Mouse (Mus musculus): ENCODE measurements around the gene Tmem230.
"Not testable (repeated sequence)": the region's sequence is repeated elsewhere in the genome, so short reads cannot be mapped to it uniquely, and the experiment has no call there.

Gene Tmem230

DNA sequence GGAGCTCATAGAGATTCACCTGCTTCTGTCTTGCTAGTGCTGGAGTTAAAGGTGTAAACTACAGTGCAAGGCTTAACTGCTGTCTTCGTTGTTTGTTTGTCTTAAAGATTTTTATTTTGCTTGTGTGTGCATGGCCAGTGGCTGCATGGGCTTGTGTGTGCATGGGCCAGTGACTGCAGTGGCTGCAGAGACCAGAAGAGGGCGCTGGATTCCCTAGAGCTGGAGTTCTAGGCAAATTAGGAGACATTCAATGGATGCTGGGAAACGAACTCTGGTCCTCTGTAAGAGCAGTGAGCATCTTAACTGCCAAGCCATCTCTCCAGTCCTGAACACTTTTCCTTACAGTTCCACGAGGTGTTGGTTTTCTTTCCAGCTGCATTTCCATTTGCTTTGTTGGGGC lies 27.9 kb upstream of the Tmem230 start:
- intact Hi-C loops (cut with DNase I), result no loop called here

DNA sequence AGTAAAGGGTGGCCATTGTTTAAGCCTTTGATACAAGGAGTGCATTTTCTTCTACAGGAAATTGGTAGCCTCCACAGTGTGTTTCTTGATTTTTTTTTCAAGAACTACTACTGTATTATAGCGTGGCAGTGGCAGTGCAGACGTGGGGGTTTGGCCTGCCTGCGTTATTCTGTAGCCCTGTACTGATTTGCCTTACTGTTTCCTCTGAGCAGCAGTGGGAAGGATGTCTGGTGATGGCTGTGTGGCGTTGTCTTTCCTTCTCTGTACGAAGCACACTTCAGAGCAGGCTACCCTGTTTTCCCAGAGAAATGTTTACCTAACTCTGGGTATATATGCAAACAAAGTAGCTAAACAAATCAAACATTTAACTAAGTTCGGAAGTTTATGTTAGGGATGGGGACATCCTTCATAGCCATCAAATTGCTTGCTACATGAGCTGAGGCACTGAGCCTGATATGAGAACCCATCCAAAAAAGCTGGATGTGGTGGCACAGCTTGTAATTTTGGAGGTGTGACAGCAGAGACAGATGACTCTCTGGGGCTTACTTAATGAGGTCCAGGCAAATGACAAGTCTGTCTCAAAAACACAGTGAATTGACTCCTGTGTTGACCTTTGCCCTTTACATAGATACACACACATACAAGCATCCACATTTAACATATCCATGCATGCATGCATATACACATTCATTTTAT lies 25.2 kb upstream of the Tmem230 start:
- intact Hi-C loops (cut with DNase I), result no loop called here

DNA sequence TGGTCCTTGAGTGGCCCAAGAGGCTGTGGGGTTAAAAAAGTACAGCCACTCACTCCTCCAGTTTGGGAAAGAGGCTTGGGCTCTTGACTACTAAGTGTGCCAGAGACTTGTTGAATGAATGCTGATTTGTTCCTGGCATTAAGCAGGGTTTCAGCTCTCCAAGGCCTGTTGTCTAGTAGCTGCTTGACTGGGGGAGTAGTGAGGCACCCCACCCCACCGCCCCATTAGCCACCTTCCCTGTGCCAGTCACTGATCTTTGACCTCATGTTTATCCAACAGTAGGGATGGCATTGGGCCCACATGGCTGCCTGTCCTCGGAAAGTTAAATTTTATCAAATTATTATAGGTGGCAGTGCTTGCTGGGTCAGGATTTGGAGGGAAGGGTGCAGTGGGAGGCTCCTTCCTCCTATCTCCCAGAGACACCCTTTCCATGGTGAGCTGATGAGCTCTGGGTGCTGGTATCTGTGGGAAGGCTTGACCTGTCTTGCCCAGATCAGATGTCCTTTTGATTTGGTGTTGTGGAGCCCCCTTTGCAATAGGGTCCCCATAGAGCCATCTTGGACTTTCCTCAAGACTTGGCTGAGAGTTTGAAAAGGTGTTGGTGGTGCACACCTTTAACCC lies 22.8 kb upstream of the Tmem230 start:
- intact Hi-C loops (cut with DNase I), result no loop called here

DNA sequence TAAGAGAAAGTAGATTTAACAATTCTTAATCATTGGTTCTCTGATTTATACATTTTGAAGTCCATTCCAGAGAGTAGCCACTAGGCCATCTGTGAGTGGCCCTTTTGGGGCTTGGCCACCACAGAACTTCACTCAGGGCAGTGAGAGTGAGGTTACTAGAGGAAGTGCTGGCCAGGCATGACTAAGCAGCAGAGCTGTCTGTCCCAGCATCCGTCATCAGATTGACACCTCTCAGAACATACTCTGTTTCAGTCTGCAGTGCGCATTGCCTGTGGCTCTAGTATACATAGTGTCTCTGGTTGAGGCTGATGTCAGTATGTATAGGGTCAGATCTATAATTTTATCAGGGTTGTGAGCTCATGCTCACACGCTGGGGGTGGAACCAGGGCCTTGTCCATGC lies 21.6 kb upstream of the Tmem230 start:
- intact Hi-C loops (cut with DNase I), result no loop called here

DNA sequence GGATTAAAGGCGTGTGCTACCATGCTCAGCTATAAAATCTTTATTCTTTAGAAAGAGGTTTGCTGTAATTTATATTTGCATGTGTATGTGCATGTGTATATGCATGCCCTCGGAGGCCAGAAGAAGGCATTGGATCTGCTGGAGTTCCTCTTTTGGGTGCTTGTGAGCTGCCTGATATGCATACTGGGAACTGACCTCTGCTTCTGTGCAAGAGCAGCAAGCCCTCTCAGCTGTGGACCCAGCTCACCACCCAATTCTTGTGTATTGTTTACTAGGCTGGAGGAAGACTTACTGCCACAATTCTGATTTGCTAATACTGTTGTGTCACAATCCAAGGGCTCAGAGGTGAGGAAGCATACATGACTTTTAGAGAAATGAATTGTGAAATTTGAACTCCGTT lies 18.5 kb upstream of the Tmem230 start:
- intact Hi-C loops (cut with DNase I), result no loop called here

DNA sequence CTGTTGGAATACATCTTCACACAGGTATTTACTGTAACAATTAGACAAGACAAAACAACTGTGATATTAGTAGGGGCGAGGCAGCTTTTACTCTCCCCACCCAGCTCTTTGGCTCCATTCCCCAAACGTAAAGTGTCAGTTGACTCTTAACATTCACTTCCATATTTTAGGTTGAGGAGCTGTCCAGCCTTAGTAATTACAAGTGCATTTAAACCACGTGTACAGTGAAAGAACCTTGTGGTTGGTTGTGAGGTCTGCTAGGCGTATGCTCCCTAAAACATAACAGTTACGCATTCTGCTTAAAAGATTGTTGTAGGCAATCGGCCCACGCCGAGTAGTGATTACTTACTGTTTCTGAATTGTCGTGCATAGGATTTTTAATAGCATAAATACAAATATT lies 17.6 kb upstream of the Tmem230 start:
- intact Hi-C loops (cut with DNase I), result no loop called here

DNA sequence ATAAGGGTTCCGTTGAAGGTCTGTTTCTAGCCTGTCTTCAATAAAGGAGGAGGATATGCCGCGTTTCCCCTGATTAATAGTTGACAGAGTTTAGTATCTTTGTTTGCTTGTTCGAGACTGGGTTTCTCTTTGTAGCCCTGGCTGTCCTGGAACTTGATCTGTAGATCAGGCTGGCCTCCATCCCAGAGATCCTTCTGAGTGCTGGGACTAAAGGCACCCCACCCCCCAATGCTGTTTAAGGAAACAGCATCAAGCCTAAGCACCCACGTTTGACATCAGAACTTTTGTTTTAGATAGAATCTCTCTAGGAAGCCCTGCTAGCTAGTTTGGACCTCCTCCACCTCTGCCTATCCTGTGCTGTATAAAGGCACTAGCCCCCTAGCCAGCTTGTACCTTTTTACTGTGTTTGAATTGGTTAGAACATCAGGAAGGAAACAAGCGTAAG lies 16.7 kb upstream of the Tmem230 start:
- intact Hi-C loops (cut with DNase I), result loop anchor here (5.0 kb wide), 1 partner anchor 48 kb away; no protein-coding TSS in a partner anchor

DNA sequence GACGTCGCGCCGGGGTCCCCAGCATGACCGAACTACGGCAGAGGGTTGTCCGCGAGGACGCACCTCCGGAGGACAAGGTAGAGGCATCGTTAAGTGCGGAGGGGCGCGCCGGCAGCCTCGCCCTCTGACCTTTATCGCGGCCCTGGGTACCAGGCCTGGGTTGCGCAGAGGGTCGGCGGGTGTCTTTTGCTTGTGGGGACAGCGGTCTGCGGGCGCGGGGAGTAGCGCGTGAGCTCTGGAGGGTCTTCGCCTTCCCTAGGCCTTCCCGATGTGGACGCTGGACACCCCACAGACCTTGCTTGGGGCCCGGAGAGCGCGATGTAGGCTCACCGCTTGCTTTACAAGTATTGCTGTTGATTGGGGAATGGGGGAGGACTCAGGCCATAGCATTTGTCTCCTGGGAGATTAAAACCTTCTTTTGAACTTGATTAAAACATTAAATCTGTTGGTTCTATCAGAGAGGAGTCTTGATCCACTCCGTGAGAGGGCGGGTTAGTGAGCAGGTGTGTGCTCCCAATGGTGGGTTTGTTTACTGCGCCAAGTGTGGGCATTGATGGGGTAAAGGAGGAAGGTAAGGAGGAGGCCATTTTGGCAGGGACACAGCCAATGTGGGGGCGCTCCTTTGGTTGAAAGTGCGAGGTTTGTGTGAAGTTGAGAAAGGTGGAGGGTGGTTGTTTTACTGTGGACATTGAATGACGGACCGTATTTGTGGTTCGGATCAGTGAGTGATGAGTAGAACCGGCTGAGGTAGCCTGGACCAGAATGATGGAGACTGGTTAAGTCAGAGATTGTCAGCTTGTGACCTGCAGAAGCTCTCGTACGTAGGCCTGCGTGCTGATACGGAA lies 16.0 kb upstream of the Tmem230 start:
- intact Hi-C loops (cut with DNase I), result loop anchor here (5.0 kb wide), 1 partner anchor 49 kb away; no protein-coding TSS in a partner anchor

DNA sequence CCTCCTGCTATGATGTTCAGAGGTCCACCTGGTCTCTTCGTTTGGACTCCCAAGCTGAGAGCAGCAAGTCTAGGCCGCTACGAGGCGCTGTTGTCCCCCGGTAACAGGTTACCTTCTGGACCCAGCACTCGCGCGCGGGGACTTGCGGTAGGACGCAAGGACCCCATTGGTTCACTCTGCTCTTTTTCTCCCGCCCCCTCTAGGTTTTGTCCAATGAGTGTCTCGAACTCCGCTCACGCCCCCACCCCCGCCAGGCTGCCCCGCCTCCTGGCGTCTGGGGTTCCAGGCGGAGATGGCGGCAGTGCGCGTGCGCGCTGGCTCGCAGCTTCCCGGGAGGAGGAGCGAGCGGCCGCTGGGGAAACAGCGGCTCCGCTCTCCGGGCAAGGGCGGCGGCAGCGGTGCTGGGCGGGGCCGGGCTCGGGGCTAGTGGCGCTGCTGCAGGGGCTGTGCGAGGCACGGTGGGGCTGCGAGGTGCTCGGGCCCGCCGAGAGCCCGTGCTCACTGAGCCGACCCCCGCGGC lies 15.3 kb upstream of the Tmem230 start, which contains the start of gene Cds2:
Gene Cds2 (plus strand): TSS at position 270 of the 520 bp plus-strand sequence.
- intact Hi-C loops (cut with DNase I), result loop anchor here (5.0 kb wide), 1 partner anchor 49 kb away; no protein-coding TSS in a partner anchor

DNA sequence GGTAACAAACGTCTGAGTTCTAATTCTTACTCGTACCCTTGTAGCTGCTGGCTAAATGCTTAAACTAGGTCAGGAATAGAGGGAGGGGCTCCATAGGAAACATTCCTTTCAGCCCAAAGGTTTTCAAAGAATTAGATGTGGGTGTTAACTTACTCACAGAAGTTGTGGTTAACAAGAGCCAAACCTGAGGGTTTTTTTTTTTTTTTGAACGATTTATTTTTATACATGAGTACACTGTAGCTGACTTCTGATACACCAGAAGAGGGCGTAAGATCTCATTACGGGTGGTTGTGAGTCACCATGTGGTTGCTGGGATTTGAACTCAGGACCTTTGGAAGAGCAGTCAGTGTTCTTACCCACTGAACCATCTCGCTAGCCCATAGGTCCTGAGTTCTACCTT lies 14.6 kb upstream of the Tmem230 start:
- intact Hi-C loops (cut with DNase I), result loop anchor here (5.0 kb wide), 1 partner anchor 50 kb away; no protein-coding TSS in a partner anchor

DNA sequence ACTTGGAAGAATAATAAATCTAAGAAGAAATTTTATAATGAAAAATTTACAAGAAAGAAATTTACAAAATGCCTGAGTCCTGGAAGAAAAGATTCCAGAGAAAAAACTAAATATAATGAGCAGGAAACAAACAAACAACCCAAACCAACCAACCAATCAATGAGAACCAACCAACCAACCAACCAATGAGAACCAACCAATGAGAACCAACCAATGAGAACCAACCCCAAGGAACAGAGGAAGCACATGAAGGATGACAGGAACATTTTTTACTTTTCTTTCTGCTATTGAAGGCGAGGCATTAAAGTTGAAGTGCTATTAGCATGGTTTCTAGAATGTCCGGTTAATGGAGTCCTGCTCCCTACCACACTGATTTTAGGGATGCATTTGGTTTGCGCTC lies 13.0 kb upstream of the Tmem230 start:
- intact Hi-C loops (cut with DNase I), result loop anchor here (5.0 kb wide), 1 partner anchor 52 kb away; no protein-coding TSS in a partner anchor

DNA sequence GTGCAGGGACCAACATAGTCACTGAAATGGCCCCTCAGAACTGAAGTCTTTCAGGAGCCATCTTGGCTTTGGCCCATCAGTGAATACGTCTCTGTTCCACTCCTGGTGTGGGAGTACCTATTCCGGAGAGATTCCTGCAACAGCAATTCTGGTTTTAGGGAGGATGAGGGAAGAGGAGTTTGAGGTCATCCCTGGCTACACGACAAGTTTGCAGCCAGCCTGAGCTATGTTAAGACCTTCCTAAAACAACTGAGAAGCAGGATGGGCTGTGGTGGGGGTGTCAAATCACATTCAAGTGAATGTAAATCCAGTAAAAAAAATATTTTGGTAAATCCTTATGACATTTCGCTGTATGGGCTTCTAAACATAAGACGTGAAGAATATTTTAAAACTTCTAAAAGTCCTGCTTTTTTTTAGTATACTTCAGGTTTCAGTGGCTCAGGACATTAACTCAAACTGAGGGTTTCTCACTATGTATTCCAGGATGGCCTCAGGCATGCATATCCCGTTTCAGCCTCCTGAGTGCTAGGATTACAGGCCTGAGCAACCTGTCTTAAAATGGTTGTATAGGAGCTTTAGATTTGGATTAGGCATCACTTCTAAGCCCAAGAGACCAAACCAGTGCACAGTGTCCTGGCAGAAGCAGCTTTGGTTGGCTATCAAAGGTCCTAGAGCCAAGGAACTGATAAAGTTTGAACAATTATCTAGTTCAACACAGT lies 9.9 kb upstream of the Tmem230 start:
- intact Hi-C loops (cut with DNase I), result no loop called here

DNA sequence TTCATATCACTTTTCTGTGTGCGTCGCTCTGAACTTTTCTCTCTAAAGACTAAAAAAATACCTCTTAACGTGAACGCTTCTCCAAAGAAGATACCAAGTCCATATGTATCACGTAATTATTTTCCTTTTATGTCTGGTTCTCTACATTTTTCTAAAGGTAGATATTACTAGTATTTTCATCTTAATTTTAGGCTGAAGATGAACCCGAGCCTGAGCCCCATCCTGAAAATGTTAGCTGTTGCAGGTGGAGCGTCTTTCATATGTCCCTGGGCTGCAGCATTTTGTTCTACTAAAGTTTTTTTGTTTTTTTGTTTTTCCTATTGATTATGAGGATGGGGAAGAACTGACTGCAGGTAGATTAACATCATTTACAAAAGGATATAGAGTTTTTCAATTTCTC lies 6.0 kb upstream of the Tmem230 start:
- intact Hi-C loops (cut with DNase I), result no loop called here

DNA sequence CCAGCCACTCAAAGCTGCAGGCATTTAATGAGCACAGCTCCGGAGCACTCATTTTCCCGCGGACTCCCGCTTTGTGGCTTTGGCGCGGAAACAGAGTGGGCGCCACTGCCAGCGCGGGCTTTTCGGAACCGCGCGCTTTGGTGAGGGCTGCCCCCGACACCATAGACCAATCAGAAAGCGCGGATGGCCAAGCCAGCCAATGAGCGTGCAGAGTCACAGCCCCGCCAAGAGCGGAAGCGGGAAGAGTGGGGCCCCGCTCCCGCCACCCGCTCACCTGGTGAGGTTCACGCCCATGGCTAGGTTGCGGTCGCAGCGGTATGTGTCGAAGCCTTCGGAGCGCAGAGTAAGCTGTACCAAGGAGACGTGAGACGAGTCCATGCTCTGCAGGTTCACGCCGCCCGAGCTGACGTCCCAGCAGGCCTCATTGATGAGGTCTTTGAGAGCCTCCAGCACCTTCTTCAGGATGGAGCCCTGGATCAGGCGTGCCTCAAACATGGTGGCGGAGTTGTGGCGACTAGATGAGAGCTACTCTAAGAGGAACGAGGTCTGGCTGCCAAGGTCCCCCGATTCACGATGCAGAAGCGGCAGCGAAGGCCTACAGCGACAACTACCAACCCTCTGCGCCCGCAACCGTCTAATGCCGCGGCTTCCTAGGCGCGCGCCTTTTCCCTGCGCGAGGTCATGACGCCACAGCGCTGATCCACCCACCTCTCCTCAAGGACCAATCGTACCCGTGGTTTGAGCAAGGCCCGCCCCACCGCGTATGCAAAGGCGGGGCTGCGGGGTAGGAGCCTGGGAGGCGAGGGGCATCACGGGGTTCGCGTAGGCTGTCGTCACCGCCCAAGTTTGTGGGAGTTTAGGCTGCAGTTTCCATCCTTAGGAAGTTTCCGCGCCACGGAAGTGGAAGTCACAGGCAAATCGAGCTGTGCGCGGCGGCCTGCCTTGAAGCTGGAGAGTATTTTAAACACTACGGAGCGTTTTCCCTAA lies 5.2 kb upstream of the Tmem230 start, which contains the start of gene Pcna:
Gene Pcna (minus strand): TSS at position 773 of the 987 bp plus-strand sequence.
- intact Hi-C loops (cut with DNase I), result no loop called here

DNA sequence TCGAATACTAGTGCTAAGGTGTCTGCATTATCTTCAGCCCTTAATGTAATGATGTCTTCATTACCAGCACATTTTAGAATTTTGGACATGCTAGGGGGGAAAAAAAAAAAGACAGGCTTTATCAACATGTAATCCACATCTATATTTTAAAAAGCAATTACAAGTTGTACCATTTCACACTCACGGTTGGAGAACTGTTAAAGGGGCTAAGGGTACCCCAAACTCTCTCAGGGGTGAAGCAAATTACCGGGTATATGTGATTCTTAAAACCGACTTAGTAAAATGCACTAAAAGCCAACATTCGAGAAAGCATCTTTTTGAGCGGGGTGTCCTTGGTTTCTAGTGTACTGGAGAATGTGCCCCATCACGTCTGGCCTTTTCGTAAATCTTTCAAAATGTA lies 4.3 kb upstream of the Tmem230 start:
- intact Hi-C loops (cut with DNase I), result no loop called here

DNA sequence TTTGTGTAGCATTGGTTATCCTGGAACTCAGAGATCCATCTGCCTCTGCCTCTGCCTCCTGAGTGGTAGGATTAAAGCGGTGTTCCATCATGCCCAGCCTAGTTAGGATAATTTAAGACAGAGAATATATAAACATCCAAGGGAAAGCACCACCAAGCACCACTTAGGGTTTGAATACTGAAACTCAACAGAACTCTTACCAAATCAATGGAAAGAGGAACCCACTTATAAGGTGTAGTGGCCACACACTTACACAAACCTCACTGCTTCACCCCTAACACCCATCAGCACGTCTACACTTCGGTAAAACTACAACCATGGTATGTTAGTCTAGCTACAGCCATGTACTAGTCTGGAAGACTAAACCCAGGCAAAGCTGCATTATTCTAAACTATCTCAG lies 4.2 kb downstream of the Tmem230 start:
- intact Hi-C loops (cut with DNase I), result loop anchor here (10.0 kb wide), 1 partner anchor 419 kb away; no protein-coding TSS in a partner anchor

DNA sequence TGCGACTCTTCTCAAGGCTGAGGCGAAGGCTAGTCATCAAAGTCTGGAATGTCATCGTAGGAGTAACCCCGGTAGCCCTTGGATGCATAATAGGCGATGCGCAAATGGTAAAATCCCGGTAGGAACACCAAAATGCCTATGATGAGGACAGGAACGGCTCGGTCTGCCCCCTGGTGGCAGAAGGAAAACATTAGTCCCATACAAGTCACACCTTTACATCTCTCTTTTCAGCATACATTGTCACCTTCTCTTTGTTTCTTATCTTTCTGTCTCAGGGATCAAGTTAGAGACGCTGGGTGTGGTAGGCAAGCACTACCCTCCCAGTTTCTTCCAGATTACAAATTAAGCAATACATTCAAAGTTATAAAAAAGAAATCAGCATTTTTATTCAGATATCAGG lies 7.2 kb downstream of the Tmem230 start:
- intact Hi-C loops (cut with DNase I), result loop anchor here (2.0 to 10.0 kb wide), 2 partner anchors 98 to 416 kb away; no protein-coding TSS in a partner anchor

DNA sequence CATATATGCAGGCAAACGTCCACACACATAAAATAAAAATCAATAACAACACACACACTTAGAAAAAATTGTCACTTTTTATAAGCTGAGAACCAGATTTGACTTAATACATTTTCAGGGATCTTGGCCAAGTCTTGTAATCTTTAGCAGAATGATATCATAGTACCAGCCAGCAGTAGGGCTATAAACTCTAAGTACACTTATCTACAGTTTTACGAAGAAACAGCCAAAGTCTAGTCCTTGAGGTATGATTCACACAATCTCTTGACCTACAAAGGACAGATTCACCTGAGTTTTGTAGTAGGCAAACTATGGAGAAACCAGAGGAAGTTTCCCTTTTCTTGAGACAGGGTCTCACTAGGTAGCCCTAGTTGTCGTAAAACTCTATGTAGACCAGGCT lies 8.2 kb downstream of the Tmem230 start:
- intact Hi-C loops (cut with DNase I), result not testable (repeated sequence)

DNA sequence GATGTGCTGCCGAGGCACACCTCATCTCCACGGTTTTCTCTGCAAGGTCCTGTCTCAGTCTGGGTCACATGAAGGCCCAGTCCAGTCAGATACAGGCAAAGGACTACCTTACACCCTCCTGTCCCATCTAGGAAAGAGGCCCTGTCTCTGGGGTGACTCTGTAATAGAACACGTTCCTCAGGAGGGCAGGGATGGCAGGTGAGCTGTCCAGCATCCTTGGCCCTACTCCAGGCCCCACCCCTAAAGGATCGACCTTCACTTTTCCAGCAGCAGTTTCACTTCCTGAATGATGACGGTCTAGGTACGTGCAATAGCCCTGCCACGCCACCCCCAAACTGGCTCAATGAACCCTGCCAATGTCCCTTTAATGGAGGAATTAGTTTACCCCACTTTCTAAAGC lies 11.6 kb downstream of the Tmem230 start:
- intact Hi-C loops (cut with DNase I), result no loop called here

Data from adrenal gland (tissue).